Mouse (Mus musculus) liver, adult 2 months (tissue): Measurements from ENCODE around the gene Olfr1361.

ENCODE experiments used
- CTCF ChIP-seq: fragments of 200-500 bp; IDR thresholded peaks from 2 replicates; pipeline ENCODE4 v1.5.1; 2011; ENCODE audit warnings: low read depth, low read length, control low read depth
- POLR2A ChIP-seq: fragments of 200-500 bp; IDR thresholded peaks from 2 replicates; pipeline ENCODE4 v1.6.1; 2011; ENCODE audit warnings: low read length, control low read depth; ENCODE audit not compliant: insufficient read depth; ENCODE audit errors: extremely low read depth

GRCm38 (mm10) chr13:21677305-21677704, 14.1 kb upstream of the Olfr1361 start, which contains the start of gene Olfr1360:
- TF ChIP-seq POLR2A (no peak), CTCF (no peak)
